Mouse (Mus musculus): ENCODE data around the gene Ucn2.
A peak's percentile ranks its signal among the peaks of the same experiment; 100 is the strongest.

Gene Ucn2

DNA sequence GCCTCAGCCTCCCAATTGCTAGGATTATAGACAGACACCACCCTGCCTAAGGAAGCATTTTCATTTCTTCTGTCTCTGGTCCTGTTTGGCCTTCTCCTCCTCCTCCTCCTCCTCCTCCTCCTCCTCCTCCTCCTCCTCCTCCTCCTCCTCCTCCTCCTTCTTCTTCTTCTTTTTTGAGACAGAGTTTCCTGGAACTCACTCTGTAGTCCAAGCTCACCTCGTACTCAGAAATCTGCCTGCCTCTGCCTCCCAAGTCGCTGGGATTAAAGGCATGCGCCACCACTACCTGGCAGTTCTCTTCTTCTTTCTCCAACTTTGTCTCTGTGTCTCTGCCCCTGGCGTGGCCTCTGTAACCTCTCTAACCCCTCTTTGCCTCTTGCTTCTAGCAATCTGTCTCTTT lies at the start of gene Ucn2:
TSS of gene Ucn2 (plus strand) at position 301 of the 400 bp plus-strand sequence.
- DNase-seq (ENCODE audit: low spot score): no peak

DNA sequence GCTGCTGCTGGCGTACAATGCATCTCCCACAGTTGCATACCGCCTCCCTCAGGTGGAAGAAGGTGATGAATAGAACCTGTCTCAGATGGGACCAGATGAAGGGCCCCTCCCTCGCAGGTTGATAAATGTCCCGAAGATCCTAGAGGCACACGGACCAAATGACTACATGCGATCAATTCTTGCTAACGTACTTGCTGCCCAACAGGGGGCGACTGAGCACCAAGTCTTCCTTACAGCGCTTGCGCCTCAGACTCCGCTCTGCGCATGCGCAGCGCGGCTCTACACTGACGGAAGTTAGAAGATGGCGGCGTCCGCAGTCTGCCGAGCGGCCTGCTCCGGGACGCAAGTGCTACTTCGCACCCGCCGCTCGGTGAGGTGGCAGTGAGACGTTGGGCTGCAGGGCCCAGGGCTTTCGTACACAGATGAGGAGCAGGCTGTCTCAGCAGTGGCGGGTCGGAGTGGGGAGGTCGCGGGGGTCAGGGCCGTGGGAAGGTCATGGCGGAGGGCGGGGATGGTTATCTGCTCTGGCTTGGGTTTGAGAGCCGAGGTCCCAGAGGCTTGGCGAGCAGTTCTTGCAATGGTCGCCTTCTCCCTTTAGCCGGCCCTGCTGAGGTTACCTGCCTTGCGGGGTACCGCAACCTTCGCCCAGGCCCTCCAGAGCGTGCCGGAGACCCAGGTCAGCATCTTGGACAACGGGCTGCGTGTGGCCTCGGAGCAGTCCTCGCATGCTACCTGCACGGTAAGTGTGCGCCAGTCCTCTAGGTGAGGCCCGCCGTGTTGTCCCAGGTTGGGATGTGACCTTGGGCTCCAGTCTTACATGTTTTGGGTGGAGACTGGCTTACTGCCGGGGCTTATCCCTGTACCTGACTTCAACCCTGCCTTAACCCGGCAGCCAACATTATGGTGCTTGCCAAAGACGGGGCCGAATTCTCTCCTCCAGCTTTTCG lies 49.1 kb upstream of the Ucn2 start, which contains the start of gene Uqcrc1:
TSS of gene Uqcrc1 (plus strand) at position 216 of the 947 bp plus-strand sequence.
- DNase-seq (ENCODE audit: low spot score): peak; percentile 90

DNA sequence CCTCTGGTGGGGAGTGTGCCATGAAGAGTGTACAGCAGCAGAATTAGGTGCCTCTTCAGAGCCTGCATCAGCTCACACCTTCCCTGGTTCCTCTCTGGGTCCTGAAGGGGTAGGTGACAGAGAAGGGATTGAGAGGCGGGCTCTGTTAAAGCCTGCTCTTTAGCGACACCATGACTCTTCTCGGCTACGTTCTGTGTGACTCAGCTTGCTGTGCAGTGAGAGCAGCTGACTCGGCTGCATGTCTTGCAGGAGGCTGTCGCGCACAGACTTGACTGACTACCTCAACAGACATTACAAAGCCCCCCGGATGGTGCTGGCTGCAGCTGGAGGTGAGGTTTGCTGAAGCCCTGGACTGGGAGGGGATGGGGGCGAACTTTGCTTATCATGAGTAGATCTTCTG lies 40.7 kb upstream of the Ucn2 start:
- DNase-seq (ENCODE audit: low spot score): no peak

DNA sequence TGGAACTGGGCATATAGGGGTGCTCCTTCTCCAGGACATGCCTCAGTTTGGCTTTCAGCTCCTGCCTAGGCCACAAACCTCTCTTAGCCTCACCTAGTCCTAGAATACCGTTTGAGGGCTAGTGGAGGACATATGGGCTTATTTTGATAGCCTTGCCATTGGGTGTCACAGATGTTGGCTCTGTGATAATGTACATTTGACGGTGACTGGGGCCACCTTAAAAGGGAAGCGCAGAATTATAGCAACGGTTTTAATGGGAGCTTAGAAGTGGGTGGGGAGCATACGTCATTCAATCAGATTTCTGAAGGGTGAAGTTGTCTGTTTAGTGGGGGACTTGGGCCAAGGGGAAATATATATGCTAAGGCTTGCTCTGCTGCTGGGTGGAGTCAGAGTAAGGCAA lies 40.2 kb upstream of the Ucn2 start:
- DNase-seq (ENCODE audit: low spot score): no peak

DNA sequence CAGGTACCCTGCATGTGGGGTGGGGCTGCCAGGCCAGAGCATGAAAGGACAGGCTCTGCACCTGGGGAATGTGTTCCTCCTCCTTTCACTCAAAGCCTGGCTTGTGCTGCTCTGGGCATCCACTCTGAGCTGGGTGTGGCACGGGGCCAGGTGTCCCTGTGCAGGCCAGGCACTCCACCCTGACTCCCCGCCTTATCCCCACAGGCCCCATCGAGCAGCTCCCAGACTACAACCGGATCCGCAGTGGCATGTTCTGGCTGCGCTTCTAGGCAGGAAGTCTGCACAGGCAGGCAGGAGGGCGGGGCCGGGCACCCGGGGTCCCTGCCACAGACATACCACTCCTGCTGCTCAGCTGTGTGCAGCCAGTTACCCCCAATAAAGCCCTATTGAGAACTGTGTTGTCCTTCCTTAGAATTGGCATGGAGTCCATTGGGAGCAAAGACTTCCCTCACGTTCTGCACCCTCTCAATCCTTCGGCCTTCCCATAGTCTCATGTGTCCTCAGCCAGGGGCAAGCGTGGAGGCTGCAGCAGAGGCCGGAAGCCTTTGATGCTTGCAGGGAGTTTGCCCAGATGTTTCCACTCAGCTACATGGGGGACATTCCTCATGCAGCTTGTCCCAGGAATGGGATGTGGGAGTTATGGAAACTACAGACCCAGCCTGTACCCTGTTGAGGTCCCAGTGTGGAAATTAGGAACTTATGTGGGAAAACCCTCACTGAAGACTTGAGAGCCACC lies 36.4 kb upstream of the Ucn2 start:
- no peak for DNase-seq (ENCODE audit: low spot score)

DNA sequence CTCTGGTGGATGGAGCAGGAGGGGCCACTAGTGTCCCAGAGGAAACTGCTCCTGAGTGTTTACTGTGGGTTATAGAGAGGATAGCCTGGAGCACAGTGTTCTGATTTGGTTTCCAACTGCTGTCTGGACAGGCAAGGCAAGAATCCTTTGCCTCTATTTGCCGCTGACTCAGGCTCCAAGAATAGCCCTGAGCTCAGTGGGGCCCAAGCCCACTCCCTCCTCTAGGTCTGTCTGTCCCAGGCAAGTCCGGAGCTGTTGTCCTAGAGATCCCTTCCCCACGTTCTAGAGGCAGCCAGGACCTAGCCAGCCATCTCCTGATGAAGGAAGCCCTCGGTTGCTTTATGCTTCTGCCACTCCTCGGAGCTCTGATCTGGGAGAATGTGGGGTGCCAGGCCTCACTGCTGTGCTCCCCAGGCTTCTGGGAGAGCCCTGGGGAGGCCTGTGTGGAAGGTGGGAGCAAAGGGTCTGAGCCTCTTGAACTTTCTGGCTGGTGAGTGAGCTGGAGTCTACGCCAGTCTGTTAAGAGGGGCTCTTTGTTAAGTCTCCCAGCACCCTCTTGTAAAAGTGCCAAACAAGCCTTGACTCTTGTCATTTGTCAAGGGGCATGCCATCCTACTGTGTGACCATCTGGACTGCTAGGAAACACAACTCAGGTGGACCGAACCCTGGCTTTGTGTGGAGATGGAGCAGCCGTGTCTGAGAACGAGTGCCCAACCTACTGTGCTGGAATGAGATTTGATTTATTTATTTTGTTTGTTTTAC lies 35.7 kb upstream of the Ucn2 start:
- no peak for DNase-seq (ENCODE audit: low spot score)

DNA sequence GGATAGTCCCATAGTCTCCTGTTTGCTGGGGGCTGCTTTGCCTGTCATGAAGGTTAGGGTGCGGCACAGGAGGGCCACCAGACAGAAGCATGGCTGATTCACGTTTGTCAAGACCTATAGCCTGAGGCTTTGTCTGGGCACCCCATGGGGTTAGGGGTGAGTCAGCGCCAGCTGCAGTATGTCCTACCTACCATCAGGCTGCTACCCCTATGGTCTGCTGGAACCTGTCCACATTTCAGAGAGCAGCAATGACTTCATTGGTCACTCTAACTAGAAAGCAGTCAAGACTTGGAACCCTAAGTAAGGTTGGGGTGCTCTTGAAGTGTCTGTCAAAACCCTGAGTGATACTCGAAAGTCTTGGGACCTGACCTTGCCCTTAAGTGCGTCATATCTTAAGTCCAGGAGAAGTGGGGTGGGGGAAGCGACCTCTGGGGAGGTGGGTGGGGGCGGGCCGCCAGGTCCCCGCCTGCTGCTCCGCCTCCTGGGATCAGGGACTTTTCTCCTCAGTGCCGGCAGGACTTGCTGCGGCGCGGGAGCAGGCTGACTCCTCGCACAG lies 32.7 kb upstream of the Ucn2 start, which contains the start of gene Col7a1:
TSS of gene Col7a1 (plus strand) at position 506 of the 556 bp plus-strand sequence.
- no peak for DNase-seq (ENCODE audit: low spot score)

DNA sequence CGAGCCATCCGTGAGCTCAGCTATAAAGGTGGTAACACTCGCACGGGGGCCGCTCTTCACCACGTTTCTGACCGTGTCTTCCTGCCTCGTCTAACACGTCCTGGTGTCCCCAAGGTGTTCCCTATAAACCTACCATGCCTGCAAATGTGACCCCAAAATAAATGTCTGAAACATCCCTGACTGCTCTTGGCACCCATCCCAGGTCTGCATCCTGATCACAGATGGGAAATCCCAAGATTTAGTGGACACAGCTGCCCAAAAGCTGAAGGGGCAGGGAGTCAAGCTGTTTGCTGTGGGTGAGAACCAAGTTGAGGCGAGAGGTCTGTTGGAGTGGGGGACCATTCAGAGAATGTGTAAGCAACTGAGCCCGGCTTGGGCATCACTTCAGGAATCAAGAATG lies 30.6 kb upstream of the Ucn2 start:
- DNase-seq (ENCODE audit: low spot score): no peak

DNA sequence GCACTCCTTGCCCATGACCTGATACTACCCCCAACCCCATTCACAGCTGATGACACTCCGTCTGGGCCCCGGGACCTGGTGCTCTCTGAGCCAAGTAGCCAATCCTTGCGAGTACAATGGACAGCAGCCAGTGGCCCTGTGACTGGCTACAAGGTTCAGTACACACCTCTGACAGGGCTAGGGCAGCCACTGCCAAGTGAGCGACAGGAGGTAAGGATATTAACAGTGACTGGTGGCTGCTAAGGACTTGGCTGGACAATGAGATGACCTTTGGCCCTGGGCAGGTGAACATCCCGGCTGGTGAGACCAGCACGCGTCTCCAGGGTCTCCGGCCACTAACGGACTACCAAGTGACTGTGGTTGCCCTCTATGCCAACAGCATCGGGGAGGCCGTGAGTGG lies 30.0 kb upstream of the Ucn2 start:
- no peak for DNase-seq (ENCODE audit: low spot score)

DNA sequence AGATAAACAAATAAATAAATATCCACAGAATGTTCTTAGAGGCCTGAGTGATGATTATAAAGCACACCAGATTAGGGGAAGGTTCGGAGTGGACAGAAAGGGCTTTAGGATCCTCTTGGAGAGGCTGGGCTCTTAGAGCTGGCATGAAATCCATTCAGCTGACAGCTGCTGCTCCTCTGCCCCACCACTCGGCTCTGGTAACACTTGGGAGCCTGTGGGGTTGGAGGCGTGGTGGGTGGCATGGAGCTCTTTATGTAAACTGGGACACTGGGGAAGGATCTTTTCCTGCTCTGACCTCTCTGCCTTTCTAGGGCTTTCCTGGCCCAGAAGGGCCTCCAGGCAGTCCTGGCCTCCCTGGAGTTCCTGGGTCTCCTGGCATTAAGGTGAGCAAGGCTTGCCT lies 22.2 kb upstream of the Ucn2 start:
- DNase-seq (ENCODE audit: low spot score): no peak

DNA sequence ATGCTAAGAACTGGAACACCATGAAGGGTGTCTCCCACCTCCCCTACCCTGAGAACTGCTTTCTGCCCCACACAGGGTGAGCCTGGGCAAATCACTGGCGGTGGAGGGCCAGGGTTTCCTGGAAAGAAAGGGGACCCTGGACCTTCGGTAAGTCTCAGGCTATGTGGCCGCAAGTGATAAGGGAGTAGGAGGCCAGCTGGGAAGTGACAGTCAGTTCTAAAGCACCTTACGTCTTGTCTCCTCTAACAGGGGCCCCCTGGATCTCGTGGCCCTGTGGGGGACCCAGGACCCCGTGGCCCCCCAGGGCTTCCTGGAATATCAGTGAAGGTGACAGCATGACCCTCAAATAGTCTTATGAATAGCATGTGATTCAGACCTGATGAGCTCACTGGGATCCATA lies 21.5 kb upstream of the Ucn2 start:
- DNase-seq (ENCODE audit: low spot score): no peak

DNA sequence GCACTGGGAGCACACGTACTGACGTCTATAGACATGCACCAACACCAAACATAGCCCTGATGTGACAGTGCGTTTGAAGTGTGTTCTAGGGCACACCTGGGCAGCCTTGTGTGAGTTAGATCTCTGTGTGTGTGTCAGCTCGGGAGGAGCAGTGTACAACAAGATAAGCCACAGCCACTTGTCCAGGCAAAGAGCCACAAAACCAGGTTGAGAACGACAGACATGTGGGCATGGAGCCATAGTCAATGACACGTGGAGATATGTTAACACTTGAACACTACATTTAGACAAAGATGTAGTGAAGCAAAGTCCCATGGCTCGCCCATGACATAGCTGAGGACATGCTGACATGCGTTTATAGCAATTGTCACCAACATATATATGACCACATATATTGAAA lies 15.2 kb upstream of the Ucn2 start:
- no peak for DNase-seq (ENCODE audit: low spot score)

DNA sequence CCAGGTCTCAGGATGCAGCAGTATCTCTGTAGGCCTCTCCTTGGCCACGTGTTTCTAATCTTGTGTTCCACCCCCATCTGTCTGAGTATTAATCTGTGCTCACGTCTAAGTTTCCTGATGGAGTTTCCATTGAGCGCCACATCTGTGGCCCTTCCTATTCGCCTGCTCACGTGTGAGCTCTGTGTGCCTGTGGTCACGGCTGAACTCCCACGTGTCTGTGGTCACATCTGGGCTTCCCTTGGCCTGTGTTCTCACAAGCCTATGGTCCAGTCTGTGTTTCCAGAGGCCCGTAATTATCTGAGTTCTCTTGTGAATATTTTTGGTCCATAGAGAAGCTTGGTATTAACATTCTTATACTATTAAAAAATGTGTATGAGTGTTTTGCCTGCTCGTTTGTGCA lies 9.3 kb upstream of the Ucn2 start:
- no peak for DNase-seq (ENCODE audit: low spot score)

DNA sequence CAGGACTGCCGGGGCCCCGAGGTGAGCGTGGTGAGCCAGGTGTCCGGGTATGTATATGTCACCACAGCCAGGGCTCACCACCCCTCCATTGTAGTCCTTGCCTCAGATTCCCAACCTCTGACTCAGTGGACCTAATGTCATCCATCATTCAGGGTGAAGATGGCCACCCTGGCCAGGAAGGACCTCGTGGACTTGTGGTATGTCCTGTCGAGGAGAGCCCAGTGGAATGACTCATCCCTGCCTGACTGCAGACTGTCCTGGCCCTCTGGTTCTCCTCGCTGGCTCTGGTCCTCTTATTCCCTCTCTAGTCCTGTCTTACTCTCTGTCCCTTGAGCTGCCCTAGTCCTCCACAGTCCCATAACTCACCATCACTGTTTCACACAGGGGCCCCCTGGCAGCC lies 7.8 kb upstream of the Ucn2 start:
- no peak for DNase-seq (ENCODE audit: low spot score)

DNA sequence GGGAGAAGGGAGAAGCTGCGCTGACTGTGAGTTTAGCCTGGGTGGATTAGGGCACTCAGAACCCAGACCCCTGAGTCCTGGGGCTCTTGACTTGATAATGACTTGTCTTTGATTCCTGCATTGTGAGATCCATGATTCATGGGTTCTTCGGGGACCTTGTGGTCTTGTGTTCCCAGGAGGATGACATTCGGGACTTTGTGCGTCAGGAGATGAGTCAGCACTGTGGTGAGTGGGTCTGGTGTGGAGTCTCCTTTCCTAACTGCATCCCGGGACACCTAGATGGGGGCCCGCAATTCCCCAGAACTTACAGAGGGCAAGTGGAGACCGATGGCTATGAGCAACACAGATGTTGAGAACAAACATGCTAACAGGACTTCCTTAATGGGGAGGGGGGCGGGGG lies 3.3 kb upstream of the Ucn2 start:
- no peak for DNase-seq (ENCODE audit: low spot score)

DNA sequence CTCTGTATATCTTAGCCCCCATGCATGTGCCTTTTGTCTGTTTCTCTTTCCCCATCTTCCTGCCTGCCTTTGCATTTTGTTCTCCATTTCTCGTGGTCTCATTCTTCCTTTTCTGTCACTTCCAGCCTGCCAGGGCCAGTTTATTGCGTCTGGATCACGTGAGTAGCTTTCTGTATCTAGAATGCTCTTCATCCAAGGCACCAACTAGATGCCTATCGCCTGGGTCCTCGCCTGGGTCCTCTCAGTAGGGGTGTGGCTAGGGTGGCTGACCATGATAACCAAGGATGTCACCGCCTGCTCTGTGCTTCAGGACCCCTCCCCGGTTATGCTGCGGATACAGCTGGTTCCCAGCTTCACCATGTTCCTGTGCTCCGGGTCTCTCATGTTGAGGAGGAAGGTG lies 2.6 kb upstream of the Ucn2 start:
- DNase-seq (ENCODE audit: low spot score): no peak

DNA sequence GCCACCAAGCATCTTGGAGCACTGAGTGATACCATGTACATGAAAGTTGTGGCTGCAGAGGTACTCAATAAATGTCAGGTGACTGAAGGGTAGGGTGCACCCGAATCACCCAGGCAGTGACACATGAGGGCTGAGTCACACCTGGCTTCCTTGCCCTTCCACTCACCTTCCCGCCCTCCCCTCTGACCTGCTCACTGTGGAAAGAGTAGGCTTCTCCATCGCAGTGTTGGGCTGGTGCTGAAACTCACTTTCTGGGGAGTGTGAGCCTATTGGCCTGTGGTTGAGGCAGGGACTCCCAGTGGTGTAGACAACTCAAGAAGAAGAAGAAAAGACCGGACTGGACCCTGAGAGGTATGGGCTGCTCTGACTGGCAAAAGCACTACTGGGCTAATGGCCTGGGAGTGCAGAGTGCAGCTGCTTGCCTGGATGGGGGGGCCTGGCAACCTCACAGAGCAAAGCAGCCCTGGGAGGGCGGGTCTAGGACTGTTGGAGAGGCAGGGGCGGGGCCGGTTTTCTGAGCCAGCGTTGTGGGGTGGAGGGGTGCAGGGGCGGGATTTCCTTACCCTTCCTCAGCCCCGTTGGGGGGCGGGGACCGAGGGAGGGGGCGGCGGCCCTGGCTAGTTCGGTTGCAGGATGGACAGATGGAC lies 2.0 kb downstream of the Ucn2 start:
- no peak for DNase-seq (ENCODE audit: low spot score)

DNA sequence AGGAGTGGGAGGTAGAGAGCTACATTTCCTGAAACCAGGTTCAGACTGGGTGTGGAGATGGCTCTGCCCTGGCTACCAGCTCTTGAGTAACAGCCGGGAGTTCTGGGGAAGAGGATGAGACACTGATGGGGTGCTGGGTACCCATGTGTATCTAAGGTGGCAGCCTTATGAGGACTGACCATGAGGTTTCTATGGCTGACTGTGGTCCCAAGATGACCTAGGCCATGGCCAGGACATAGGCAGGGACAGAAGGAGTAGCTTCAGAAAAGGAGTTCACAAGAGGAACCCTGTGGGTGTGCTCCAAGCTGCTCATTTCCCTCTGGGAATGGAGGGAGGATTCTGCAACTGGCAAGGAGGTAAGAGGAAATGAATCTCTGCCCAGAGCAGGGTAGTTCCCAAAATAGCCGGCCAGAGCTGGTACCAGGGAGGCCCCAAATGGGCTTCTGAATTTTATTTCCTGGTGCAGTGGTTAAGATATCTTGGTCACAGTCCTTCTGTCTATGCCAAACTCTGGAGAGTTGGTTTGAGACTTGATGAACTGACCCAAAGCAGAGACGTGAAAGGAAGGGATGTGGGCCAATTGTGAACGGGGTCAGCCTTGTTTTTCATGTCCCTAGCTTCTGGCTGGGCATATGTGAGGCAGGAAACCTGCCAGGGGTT lies 4.1 kb downstream of the Ucn2 start:
- DNase-seq (ENCODE audit: low spot score): no peak

DNA sequence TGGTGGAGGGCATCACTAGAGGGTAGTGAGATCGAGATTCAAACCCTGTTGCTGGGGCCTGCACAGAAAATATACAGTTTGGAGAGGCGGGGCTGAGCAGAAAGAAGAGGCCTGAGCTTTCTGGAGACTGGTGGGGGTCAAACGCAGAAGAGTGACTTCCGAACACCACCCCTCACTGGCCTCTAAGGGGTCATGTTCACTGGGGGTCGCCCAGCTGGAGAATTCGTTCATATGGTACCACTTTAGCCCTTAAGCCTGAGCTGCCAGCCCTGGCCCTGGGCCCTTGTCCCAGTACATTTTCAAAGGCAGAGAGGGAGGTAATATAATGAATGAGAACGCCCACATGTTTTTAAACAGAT lies 4.6 kb downstream of the Ucn2 start:
- no peak for DNase-seq (ENCODE audit: low spot score)

DNA sequence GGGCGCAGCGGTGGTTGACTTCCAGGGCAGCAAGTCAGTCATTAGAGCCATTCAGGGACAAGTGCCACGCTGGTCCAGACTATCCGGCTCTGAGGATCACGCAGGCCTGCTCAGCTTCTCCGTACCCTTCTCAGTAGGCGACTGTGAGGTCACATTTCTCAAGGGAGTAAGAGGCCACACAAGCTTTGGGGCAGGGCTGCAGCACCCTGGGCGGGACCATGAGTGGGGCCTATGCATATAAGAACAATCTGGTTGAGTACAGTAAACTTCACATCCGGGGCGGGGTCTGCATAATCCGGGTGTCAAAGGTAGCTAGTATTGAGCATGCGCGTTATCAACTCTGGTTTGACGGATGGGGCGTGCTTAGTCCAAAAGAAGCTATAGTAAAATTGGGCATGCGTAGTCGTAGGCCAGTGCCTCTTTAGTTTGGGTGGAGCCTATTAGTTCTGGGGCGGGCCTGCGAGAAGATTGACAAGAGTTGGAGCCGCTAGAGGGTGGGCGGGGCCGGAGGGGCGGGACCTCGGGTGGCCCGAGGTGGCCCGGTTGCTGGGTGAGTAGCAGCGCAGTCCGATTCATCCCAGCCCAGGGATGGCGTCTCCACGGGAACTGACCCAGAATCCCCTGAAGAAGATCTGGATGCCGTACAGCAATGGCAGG lies 5.7 kb downstream of the Ucn2 start, which contains the start of gene Pfkfb4:
TSS of gene Pfkfb4 (plus strand) at position 351 of the 657 bp plus-strand sequence.
- DNase-seq (ENCODE audit: low spot score): peak; percentile 98

DNA sequence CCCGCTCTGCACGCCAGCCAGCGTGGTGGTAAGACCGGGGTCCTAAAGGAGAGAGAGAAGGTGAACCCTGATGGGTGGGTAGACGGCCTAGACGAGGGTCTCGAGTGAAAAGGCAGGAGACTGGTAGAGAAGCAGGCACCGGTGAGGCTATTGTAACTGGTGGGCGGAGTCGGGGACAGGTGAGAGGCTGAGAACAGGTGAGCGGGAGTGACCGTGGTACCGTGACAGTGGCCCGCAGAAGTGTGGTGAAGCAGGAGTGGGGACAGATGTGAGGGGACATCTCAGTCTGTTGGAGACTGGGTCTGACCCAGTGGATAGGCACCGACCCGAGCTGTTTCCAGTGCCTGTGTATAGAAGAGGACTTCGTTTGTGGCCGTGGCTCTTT lies 6.3 kb downstream of the Ucn2 start:
- DNase-seq (ENCODE audit: low spot score): no peak
